Mouse (Mus musculus) kidney, adult 2 months (tissue): Measurements from ENCODE around the gene Fam189b. TPM values are rescaled to one million over a fixed set of nuclear protein-coding genes. Genes with fewer than 3 reads are reported as not detected.

Experiments
- DNase-seq: peaks from one replicate; pipeline ENCODE4 v3.0.0; 2021
- H3K27ac ChIP-seq: fragments of 200-500 bp; 2 replicates; pipeline ENCODE4 v1.5.1; 2012; ENCODE audit warnings: low read depth, low read length, control low read depth, inconsistent platforms; ENCODE audit not compliant: insufficient read depth
- H3K27me3 ChIP-seq: fragments of 200-500 bp; replicated peaks from 2 replicates; pipeline ENCODE4 v1.6.1; 2012; ENCODE audit warnings: mild to moderate bottlenecking, moderate library complexity, low read length, inconsistent platforms; ENCODE audit not compliant: control insufficient read depth, insufficient read depth
- H3K36me3 ChIP-seq: fragments of 200-500 bp; 2 replicates; pipeline ENCODE4 v1.6.1; 2012; ENCODE audit warnings: mild to moderate bottlenecking, moderate library complexity, low read length, inconsistent platforms; ENCODE audit not compliant: control insufficient read depth, insufficient read depth
- H3K4me1 ChIP-seq: fragments of 200-500 bp; 2 replicates; pipeline ENCODE4 v1.6.1; 2011; ENCODE audit warnings: low read length; ENCODE audit not compliant: control insufficient read depth, insufficient read depth
- H3K4me3 ChIP-seq: fragments of 200-500 bp; 2 replicates; pipeline ENCODE4 v1.5.1; 2011; ENCODE audit warnings: mild to moderate bottlenecking, low read depth, low read length, control low read depth; ENCODE audit not compliant: insufficient read depth
- CTCF ChIP-seq: fragments of 200-500 bp; conservative IDR thresholded peaks from 2 replicates; pipeline ENCODE4 v1.5.1; 2011; ENCODE audit warnings: low read depth, mild to moderate bottlenecking, control low read depth, low read length, moderate library complexity, mixed read lengths; ENCODE audit not compliant: insufficient read depth, insufficient read length
- POLR2A ChIP-seq: fragments of 200-500 bp; IDR thresholded peaks from one replicate; pipeline ENCODE4 v1.6.1; 2011; ENCODE audit warnings: low read depth, low read length, control low read depth
- WGBS: fragments of 180-500 bp; shearing (Covaris S2); methylation state at CpG from one replicate; pipeline ENCODE4 v1.1.7; 2018; 5-methylcytosine and 5-hydroxymethylcytosine counted together
- polyA plus RNA-seq: library from polyadenylated mRNA; depleted of rRNA; stranded (reverse); fragments of >200 nt; gene quantifications from 2 replicates; pipeline ENCODE4 v1.2.3, GENCODE M21; 2012

Fam189b gene
- polyA plus RNA-seq, 1 experiment, result 18.3 TPM

DNA sequence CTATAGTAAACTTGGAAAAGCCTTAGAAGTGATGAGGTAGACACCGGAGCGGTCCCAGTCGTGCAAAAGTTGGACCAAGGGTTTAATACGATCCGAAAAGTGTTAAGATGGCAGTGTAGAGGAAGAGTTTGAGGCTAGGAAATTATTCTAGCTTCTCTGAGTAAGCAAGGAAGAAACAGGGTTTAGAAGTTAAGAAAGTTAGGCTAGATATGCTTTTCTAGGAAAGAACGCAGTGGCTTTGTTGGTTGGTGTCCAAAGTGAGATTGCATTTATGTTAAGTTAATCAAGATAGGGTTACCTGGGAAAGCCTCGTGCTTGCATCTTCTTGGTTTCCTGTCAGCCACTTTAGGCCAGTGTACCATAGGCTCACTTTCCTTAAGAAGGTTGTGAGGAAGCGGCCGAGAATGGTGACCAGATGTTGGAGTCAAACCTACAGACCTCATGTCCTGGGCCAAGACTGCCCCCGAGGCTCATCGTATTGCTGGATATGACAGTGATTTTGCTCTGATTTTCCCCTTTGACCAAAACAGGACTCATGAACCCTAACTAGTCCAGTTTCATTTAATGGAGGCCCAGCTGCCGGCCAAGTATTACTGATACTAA, 17.6 kb upstream of the Fam189b start:
- H3K4me1 ChIP-seq, result peaks cover 8% of the 10 kb centered on the region; the same call in 1 of the 2 replicates
- H3K4me3 ChIP-seq, result peak overlapping the region; percentile 79
- TF ChIP-seq CTCF (no peak), POLR2A (no peak)
- WGBS, result 9% methylated on average over 12 of the region's 12 CpGs
- no peaks in the 10 kb centered on the region for H3K27me3 ChIP-seq
- peak overlapping the region; percentile 59 for H3K27ac ChIP-seq
- no peak for DNase-seq
- peaks cover 13% of the 10 kb centered on the region for H3K36me3 ChIP-seq

DNA sequence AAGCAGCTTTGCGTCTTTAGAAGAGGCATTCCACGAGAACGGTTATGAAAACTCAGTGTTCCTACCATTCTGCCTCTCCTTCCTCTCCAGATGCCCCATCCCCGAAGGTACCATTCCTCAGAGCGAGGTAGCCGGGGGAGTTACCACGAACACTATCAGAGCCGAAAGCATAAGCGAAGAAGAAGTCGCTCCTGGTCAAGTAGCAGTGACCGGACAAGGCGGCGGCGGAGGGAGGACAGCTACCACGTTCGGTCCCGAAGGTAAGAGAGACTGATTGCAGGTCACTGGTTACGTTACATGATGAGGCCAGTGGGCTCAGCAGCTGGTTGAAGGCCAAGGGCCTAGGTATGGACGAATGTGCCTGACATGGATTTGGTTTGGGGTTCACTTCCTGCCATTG, 16.0 kb upstream of the Fam189b start:
- Histone ChIP-seq H3K27me3 (no peaks in the 10 kb centered on the region), H3K4me1 (peaks cover 8% of the 10 kb centered on the region; the same call in 1 of the 2 replicates), H3K27ac (no peak overlapping the region), H3K36me3 (peaks cover 13% of the 10 kb centered on the region), H3K4me3 (no peak overlapping the region)
- TF ChIP-seq POLR2A, result no peak
- no peak for TF ChIP-seq CTCF
- 85% methylated on average over 19 of the region's 19 CpGs for WGBS
- no peak for DNase-seq

DNA sequence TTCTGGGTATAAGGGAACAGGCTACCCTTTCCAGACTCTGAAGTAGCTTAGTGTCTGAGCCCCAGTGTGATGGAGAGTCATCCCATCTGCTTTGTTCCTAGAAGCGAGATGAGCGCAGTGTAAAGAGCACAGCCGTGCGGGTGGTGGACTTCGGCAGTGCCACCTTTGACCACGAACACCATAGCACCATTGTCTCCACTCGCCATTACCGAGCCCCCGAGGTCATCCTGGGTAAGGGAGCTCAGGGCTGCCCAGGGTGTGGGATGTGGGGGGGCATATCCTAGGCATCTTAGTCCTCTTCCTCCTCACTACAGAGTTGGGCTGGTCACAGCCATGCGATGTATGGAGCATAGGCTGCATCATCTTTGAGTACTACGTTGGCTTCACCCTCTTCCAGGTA, 8.1 kb upstream of the Fam189b start:
- WGBS, result 89% methylated on average over 11 of the region's 11 CpGs
- Histone ChIP-seq H3K4me3 (no peak overlapping the region), H3K36me3 (peaks cover 4% of the 10 kb centered on the region), H3K27ac (no peak overlapping the region), H3K27me3 (no peaks in the 10 kb centered on the region), H3K4me1 (peaks cover 4% of the 10 kb centered on the region)
- TF ChIP-seq POLR2A, result no peak
- TF ChIP-seq CTCF, result no peak
- DNase-seq, result no peak

- Histone ChIP-seq H3K4me1 (peaks cover 4% of the 10 kb centered on the region), H3K4me3 (no peak overlapping the region), H3K27ac (no peak overlapping the region), H3K27me3 (no peaks in the 10 kb centered on the region), H3K36me3 (peaks cover 4% of the 10 kb centered on the region)
- WGBS, result 91% methylated on average over 10 of the region's 10 CpGs
- TF ChIP-seq CTCF (no peak), POLR2A (no peak)
- no peak for DNase-seq
These were observed 7.4 kb upstream of the Fam189b start for GRCm38 (mm10) chr3:89175544-89175943.

DNA sequence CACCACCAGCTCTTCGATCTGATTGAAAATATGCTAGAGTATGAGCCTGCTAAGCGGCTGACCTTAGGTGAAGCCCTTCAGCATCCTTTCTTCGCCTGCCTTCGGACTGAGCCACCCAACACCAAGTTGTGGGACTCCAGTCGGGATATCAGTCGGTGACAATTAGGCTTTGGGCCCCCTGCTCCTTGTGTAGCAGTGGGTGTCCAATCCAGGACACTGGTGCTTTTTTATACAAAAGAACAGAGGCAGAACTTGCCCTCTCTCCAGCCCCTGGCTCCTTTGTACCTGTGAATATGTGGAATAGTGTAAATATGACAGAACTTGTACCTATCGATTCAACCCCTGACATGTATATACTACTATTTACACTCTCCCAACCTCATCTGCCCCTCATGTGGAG, 6.5 kb upstream of the Fam189b start:
- H3K4me1 ChIP-seq, result peaks cover 4% of the 10 kb centered on the region
- no peak for TF ChIP-seq CTCF
- no peak for TF ChIP-seq POLR2A
- no peaks in the 10 kb centered on the region for H3K27me3 ChIP-seq
- H3K36me3 ChIP-seq, result peaks cover 4% of the 10 kb centered on the region
- no peak overlapping the region for H3K4me3 ChIP-seq
- WGBS, result 74% methylated on average over 7 of the region's 7 CpGs
- no peak for DNase-seq
- H3K27ac ChIP-seq, result no peak overlapping the region

DNA sequence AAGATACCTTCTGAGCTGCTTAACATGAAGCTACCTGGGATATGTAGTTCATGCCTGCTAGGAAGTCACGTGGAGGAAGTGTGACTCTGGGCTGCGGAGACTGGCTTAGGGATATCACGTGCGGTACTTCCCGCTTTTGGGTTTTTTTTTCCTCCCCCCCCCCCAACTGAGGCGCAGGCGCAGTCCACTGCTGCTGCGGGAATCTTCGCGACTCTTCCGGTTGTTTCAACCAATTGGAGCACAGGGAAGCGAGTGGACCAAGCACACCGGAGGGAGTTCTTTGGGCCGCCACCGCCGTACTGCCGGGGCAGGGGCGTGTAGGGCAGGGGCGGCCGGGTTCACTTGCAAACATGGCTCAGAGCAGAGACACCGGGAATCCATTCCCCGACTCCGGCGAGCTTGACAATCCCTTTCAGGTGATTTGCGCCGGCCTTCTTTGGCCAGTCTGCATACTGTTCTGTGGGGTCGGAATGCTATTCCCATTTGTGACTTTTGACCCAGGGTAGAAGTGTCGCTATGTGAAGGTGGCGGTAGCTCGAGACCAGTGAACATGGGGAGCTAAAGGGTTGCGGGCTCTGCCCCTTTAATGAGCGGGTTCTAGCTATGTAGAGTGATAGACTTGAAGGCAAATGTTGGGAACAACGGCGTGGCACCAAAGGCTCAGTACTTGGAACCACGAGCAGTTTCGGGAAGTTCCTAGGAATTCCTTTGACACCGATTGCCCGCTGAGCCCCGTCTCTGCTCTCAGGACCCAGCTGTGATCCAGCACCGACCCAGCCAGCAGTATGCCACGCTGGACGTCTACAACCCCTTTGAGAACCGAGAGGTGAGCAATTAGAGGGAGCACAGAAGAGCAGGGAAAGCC, 5.5 kb upstream of the Fam189b start, which contains the start of gene Scamp3:
Gene Scamp3 (plus strand): TSS at position 232 of the 865 bp plus-strand sequence.
- under 1% methylated on average over 43 of the region's 43 CpGs for WGBS
- peak within 1 kb of the TSS; percentile 71 for H3K27ac ChIP-seq
- H3K36me3 ChIP-seq, result peaks cover 2% of the 10 kb centered on the region
- TF ChIP-seq CTCF (no peak), POLR2A (peak; percentile 30)
- H3K4me1 ChIP-seq, result peaks cover 4% of the 10 kb centered on the region
- DNase-seq, result peak; percentile 97
- H3K4me3 ChIP-seq, result peak within 1 kb of the TSS; percentile 90
- H3K27me3 ChIP-seq, result no peaks in the 10 kb centered on the region

DNA sequence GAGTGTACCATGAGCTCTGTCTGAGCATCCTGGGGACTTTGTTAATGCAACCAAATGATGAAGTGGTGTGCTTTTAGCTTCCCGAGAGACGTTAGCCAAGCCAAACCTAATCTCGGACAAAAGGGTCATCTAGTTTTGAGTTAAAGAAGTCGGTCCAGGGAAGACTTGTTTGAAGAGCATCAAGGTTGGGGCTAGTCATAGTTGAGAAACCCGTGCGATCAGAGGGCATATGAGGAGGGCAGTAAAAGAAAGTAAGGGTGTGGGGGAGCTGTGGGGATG, 4.9 kb upstream of the Fam189b start:
- Histone ChIP-seq H3K4me3 (peak overlapping the region; percentile 90), H3K4me1 (peaks cover 4% of the 10 kb centered on the region), H3K27ac (peak overlapping the region; percentile 71; the same call in 1 of the 2 replicates), H3K27me3 (no peaks in the 10 kb centered on the region), H3K36me3 (peaks cover 2% of the 10 kb centered on the region)
- 5% methylated on average over 6 of the region's 6 CpGs for WGBS
- TF ChIP-seq CTCF (no peak), POLR2A (no peak)
- no peak for DNase-seq
